Mouse (Mus musculus) cerebellum, adult 9-11 months (tissue): ENCODE measurements at regions not wholly inside any gene's neighbourhood (a gene's known extent, or its start where the extent isn't known, plus 50 kb on each side); places are given as distances from the start of the nearest gene placed in this dataset.

Source experiments
- DNase-seq: peaks from one replicate; pipeline ENCODE4 v3.0.0; 2022

GRCm38 (mm10) chr1:103762044-103762663, 1006.2 kb upstream of the Cdh20 start:
- no peak for DNase-seq

- no peak for DNase-seq
Observed at GRCm38 (mm10) chr1:103762745-103763144, 1005.6 kb upstream of the Cdh20 start.

- DNase-seq: peak; percentile 5
Observed at GRCm38 (mm10) chr1:103767315-103767714, 1001.0 kb upstream of the Cdh20 start.

- no peak for DNase-seq
Observed at GRCm38 (mm10) chr1:103784692-103785091, 983.6 kb upstream of the Cdh20 start.

GRCm38 (mm10) chr1:103796337-103796736, 972.0 kb upstream of the Cdh20 start:
- no peak for DNase-seq

- DNase-seq: no peak
Observed at GRCm38 (mm10) chr1:103799343-103799742, 969.0 kb upstream of the Cdh20 start.

GRCm38 (mm10) chr1:103817946-103818345, 950.4 kb upstream of the Cdh20 start:
- DNase-seq: no peak
